Mouse (Mus musculus) stomach, postnatal 0 days (tissue): ENCODE measurements around the gene Strn.

Experiments
- CTCF ChIP-seq: IDR thresholded peaks from 2 replicates; pipeline ENCODE4 v1.5.1; 2016; ENCODE audit warnings: antibody characterized with exemption, low read depth, mild to moderate bottlenecking, moderate library complexity
- EP300 ChIP-seq: optimal IDR thresholded peaks from 2 replicates; pipeline ENCODE3; 2016; ENCODE audit warnings: antibody characterized with exemption

DNA sequence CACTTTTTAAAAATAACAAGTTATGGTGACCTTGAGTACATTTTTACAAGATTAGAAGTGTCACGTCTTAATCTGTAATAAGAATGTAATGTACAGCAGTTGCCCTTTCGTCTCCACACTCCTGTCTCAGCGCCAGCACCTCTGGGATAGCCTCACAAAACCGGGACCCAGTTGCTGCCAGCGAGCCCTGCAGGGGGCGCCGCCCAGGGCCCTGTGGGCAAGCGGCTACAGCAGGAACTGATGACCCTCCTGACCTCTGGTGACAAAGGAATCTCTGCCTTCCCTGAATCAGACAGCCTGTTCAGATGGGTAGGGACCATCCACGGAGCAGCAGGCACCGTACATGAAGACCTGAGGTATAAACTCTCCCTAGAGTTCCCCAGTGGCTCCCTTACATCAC, 15.1 kb upstream of the Strn start:
- TF ChIP-seq CTCF (peak; percentile 18; the same call in 1 of the 2 replicates), EP300 (no peak)
